Mouse (Mus musculus): ENCODE results near the gene Mib2. TPM values are rescaled to one million over a fixed set of nuclear protein-coding genes. Genes with fewer than 3 reads are reported as not detected.
"Not testable (repeated sequence)": the region's sequence is repeated elsewhere in the genome, so short reads cannot be mapped to it uniquely, and the experiment has no call there.

Gene Mib2
- total RNA-seq (2022) = 10 to 100 TPM; 17.8 to 22.6 (median 18.8) TPM

GRCm38 (mm10) chr4:155668689-155669597 is at the start of gene Mib2:
Gene Mib2, minus strand, starts transcription at chr4:155669198.
- peak; percentile 97 for DNase-seq (ENCODE audit: low spot score in 2 of 2)

DNA sequence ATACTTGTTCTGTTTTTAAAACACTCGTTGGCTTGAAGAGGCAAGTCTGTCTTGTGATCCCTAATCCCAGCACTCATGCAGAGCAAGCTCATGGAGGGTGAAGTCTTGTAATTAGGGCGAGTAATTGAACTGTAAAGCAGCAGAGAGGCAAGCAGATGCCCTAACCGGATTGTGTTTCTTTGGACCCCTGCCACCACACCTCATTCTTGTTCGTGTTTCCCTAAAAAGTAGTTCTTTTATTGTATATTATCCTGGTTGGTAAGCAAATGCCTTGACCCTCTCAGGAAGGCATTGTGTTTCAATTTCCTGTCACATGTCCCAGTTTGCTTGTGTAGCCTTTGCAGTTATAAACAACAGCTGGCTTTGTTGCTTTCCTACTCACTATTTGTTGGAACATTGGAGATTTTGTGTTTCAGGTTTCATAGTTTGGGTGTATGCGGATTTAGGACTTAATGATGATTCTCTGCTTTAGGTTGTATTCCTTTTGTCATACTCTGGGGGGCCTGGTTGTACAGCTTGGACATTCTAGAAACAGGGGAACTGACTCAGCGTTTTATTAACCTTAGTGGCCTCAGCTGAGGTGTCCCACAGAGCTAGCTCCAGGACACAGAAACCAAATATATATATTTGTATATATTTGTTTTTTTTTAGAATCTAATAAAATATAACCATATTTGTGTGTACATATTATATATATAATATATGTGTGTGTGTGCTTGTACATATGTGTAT is 41.7 kb upstream of the Mib2 start:
- no peak for DNase-seq (ENCODE audit: low spot score in 2 of 2)

GRCm38 (mm10) chr4:155708988-155709387 is 40.0 kb upstream of the Mib2 start:
- no peak for DNase-seq (ENCODE audit: low spot score in 2 of 2)

DNA sequence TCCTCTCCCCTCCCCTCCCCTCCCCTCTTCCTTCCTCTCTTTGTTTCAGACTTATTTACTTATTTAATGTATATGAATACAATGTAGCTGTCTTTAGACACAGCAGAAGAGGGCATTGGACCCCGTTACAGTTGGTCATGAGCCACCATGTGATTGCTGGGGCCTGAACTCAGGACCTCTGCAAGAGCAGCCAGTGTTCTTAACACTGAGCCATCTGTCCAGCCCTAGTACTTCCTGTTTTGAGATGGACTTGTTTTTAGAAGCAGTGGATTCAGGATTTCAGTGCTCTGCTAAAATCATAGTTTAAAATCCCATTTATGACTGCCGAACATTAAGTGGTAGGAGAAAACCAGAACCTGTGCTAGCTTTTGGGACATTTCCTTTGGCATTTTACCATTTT is 39.6 kb upstream of the Mib2 start:
- DNase-seq (ENCODE audit: low spot score in 2 of 2) = no peak

DNA sequence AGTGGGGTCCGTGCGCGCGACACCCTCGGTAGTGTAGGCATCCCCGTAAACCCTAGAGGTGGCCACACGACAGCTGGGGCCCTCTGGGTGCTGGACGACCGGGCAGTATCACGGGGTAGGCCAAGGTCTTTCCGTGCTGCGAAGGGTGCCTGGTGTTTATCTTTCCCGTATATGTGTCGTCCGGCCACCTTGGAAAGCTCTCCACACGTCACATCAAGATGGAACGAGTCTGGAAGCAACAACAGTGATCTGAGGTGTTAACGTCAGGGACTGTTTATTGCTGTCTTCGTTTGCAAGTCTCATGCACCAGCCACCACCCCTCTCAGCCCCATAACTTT is 36.6 kb upstream of the Mib2 start:
- DNase-seq (ENCODE audit: low spot score in 2 of 2) = no peak

- peak; percentile 88 for DNase-seq (ENCODE audit: low spot score in 2 of 2)
Observed at GRCm38 (mm10) chr4:155704721-155705591, 36.0 kb upstream of the Mib2 start, which contains the start of gene Ssu72. Gene Ssu72, plus strand, starts transcription at chr4:155704800.

DNA sequence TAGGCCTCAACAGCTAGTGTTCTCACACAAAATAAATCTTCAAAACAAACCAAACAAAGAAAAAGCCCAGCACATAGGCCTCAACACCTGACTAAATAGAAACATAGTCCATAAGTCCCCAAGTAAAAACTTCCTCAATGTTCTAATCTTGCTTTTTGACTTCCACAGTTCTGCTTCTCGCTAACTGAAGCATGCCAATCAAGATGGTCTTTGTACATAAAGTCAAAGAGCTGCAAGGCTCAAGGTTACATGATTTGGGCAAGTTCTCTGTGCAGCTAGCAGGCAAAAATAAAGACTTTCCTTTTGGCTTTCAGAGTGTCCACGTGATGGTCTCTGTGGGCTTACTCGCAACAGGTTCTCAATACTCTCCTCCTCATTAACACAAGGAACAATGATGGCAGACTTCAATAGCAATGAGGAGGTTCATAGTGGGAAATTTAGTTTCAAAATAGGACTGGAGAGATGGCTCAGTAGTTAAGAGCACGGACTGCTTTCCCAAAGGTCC is 34.5 kb upstream of the Mib2 start:
- DNase-seq (ENCODE audit: low spot score in 2 of 2) = no peak

DNA sequence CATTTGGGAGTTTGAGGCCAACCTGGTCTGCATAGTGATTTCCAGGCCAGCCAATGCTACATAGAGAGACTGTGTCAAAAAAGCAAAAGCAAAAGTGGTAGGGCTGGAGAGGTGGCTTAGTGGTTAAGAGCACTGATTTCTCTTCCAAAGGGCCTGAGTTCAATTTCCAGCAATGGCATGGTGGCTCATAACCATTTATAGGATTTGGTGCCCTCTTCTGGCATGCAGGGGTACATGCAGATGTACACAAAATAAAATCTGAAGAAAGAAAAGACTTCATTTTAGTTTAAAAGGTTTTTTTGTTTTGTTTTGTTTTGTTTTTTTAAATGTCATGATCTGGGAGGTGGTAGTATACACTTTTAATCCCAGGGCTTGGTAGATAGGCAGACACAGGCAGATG is 31.4 kb upstream of the Mib2 start:
- DNase-seq (ENCODE audit: low spot score in 2 of 2) = no peak

DNA sequence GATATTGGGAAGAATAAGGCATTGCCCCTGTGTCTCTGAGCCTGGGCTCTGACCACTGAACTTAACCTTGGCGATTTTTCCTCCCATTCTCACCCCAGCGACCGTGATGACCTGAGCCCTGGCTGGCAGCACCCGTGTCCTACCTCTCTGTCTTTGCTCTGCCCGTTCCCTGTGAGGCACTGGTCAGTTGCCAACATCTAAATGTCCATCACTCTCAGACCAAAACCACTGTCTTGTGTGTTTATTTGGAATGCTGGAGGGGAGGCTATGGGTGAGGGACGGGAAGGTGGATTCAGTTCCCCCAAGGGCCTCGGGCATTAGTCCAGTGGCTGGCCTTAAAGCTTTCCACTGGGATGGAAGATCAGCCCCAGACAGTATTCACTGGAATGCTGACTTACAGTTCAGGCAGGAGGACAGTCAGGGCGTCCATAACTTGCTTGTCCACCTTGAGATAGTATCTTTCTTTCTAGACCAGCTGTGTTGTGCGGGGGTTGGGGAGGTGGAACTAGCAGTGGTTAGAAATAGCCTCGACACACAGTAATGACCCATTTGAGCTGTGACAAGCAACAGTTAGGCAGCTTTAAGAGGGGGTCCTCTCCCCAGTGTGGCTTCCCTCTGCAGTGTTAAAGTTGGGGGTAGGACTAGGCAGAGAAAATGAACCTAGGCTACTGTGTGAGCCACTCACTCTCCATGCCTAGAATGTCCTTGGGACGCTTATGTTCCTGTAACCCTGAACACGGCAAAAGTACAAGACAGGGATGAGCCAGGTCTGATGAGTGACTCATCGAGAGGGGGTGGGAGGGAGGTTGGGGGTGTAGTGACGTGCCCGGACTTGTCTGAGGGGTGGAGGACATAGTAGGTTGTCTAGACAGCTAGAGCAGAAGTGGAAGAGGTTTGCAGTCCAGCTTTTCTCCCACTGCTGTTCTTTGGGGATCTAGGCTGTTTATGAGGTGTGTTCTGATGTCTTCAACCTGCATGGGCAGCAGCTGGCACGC is 27.6 kb upstream of the Mib2 start:
- no peak for DNase-seq (ENCODE audit: low spot score in 2 of 2)

DNA sequence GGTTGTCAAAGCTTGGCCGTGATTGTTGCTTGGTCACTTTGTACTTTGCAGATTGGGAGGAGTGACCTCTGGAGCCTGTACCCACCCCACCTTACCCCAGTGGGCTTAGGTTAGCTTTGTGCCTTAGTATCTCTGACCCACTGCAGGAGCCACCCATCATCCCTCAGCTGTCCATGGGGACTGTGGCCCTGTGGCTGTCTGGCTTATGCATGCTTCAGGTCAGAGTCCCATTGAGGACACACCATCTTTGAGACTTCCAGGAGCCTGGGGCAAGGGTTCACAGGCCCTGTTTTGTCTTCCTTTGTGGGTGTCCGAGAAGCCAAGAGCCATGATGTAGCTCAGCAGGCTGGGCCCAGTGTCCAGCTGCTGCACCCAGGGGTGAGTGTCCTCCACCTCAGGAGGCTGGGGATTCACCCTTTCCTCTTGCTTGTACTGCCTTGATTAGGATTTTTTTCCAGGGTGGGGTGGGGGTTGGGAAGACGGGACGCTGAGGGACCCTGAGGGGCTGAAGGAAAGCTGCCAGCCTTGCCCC is 26.6 kb upstream of the Mib2 start:
- DNase-seq (ENCODE audit: low spot score in 2 of 2) = no peak

- peak; percentile 16 to 31 for DNase-seq (ENCODE audit: low spot score in 2 of 2)
Observed at GRCm38 (mm10) chr4:155694482-155695401, 25.7 kb upstream of the Mib2 start.

DNA sequence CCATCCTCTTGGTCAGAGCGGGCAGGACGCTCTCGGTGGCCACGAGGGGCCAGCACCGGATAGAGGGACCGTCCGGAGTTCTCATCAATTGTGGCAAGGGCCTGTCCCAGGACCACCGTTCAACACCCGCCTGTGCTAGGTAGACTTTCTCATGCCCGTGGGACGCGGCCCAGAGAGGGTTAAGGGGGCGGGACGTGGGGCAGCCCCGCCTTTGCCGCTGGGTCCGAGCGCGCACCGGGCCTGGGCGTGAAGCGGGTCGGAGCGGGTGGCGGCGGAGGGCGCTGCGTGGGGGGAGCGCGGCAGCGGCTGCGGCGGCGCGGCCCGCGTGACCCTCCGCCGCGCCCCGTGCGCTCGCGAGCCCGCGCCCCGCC is 25.1 kb upstream of the Mib2 start, which contains the start of gene Fndc10:
Gene Fndc10 (plus strand): TSS at position 232 of the 371 bp plus-strand sequence.
- DNase-seq (ENCODE audit: low spot score in 2 of 2) = peak; percentile 25 to 50

GRCm38 (mm10) chr4:155692421-155692820 is 23.4 kb upstream of the Mib2 start:
- DNase-seq (ENCODE audit: low spot score in 2 of 2) = no peak

GRCm38 (mm10) chr4:155690571-155691375 is 21.8 kb upstream of the Mib2 start:
- DNase-seq (ENCODE audit: low spot score in 2 of 2) = no peak

GRCm38 (mm10) chr4:155687764-155688163 is 18.8 kb upstream of the Mib2 start:
- DNase-seq (ENCODE audit: low spot score in 2 of 2) = not testable (repeated sequence)

- not testable (repeated sequence) for DNase-seq (ENCODE audit: low spot score in 2 of 2)
Observed at GRCm38 (mm10) chr4:155683670-155684277, 14.8 kb upstream of the Mib2 start.

DNA sequence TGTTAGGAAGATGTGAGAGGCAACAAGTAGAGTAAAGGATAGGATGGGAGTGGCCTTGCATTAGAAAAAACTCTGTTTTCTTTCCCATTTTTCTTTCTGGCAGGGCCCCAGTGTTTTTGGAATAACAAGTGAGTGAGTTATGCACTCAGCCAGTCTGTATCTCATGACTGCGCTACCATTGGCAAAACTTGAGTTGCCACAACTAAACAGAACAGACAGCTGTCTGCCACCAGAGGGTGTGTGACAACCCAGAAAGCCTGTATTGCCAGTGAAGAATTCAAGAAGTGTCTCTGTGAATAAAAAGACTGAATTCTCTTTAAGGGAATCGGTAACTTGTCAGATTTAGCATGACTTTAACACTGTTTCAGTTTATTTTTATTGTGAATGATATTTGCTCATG is 7.0 kb upstream of the Mib2 start:
- no peak for DNase-seq (ENCODE audit: low spot score in 2 of 2)
